Mouse (Mus musculus) liver, embryonic 11.5 days (tissue): ENCODE measurements at regions not wholly inside any gene's neighbourhood (a gene's known extent, or its start where the extent isn't known, plus 50 kb on each side); places are given as distances from the start of the nearest gene placed in this dataset.

Experiments
- ATAC-seq: fragments of 200-750 bp; cut with Nextera tagmentation; replicated peaks from 2 replicates; pipeline ENCODE4 v1.8.0; 2017; ENCODE audit warnings: moderate number of reproducible peaks, mild to moderate bottlenecking, moderate TSS enrichment, moderate library complexity; ENCODE audit not compliant: low FRiP score
- DNase-seq: peaks from one replicate; pipeline ENCODE4 v3.0.0-alpha.2; 2017; ENCODE audit warnings: low spot score
- H3K27ac ChIP-seq: fragments of 300-500 bp; sonication (generic); 2 replicates; pipeline ENCODE4 v1.5.1; 2014; ENCODE audit warnings: mild to moderate bottlenecking, low read depth, low read length, control low read depth
- H3K27me3 ChIP-seq: fragments of 300-500 bp; sonication (generic); replicated peaks from 2 replicates; pipeline ENCODE4 v1.6.1; 2014; ENCODE audit warnings: low read length, mixed read lengths; ENCODE audit not compliant: control insufficient read depth, insufficient read depth
- H3K36me3 ChIP-seq: fragments of 300-500 bp; sonication (generic); 2 replicates; pipeline ENCODE4 v1.6.1; 2014; ENCODE audit warnings: mild to moderate bottlenecking, low read length, moderate library complexity, mixed read lengths; ENCODE audit not compliant: control insufficient read depth, insufficient read depth
- H3K4me1 ChIP-seq: fragments of 300-500 bp; sonication (generic); replicated peaks from 2 replicates; pipeline ENCODE4 v1.6.1; 2014; ENCODE audit warnings: low read length, mixed read lengths; ENCODE audit not compliant: control insufficient read depth, insufficient read depth
- H3K4me2 ChIP-seq: fragments of 300-500 bp; sonication (generic); 2 replicates; pipeline ENCODE4 v1.6.1; 2014; ENCODE audit warnings: mild to moderate bottlenecking, control low read depth, moderate library complexity
- H3K4me3 ChIP-seq: fragments of 300-500 bp; sonication (generic); 2 replicates; pipeline ENCODE4 v1.5.1; 2014; ENCODE audit warnings: low read depth, low read length, control low read depth
- H3K9ac ChIP-seq: fragments of 300-500 bp; sonication (generic); 2 replicates; pipeline ENCODE4 v1.6.1; 2014; ENCODE audit warnings: low read depth, low read length, control low read depth
- H3K9me3 ChIP-seq: fragments of 300-500 bp; sonication (generic); 2 replicates; pipeline ENCODE4 v1.6.1; 2016; ENCODE audit warnings: low read length, inconsistent platforms, mixed read lengths; ENCODE audit not compliant: control insufficient read depth
- WGBS: fragments of 180-500 bp; shearing (Covaris S2); extraction: QIAGEN DNeasy Blood & Tissue Kit; methylation state at CpG from one replicate; pipeline ENCODE4 v1.1.7; 2014; 5-methylcytosine and 5-hydroxymethylcytosine counted together

GRCm38 (mm10) chr17:81319605-81320004 is 122.0 kb upstream of the Gm11096 start:
- H3K4me1 ChIP-seq: no peaks in the 10 kb centered on the region
- WGBS: 90% methylated on average over 2 of the region's 2 CpGs
- H3K36me3 ChIP-seq: no peaks in the 10 kb centered on the region
- H3K27ac ChIP-seq: no peak overlapping the region
- no peak for ATAC-seq
- no peaks in the 10 kb centered on the region for H3K9me3 ChIP-seq
- H3K4me2 ChIP-seq: no peak overlapping the region
- H3K27me3 ChIP-seq: no peaks in the 10 kb centered on the region
- H3K4me3 ChIP-seq: no peak overlapping the region
- DNase-seq: no peak
- H3K9ac ChIP-seq: no peak overlapping the region

GRCm38 (mm10) chr17:81316655-81317054 is 124.9 kb upstream of the Gm11096 start:
- Histone ChIP-seq H3K4me3 (no peak overlapping the region), H3K4me1 (no peaks in the 10 kb centered on the region), H3K27ac (no peak overlapping the region), H3K4me2 (no peak overlapping the region), H3K27me3 (no peaks in the 10 kb centered on the region), H3K9me3 (no peaks in the 10 kb centered on the region), H3K9ac (no peak overlapping the region), H3K36me3 (no peaks in the 10 kb centered on the region)
- ATAC-seq (no peak), DNase-seq (no peak)
- 76% methylated on average over 5 of the region's 5 CpGs for WGBS

- H3K36me3 ChIP-seq: no peaks in the 10 kb centered on the region
- no peak for DNase-seq
- no peak overlapping the region for H3K4me3 ChIP-seq
- H3K9me3 ChIP-seq: no peaks in the 10 kb centered on the region
- WGBS: 44% methylated on average over 2 of the region's 2 CpGs
- no peak overlapping the region for H3K9ac ChIP-seq
- no peaks in the 10 kb centered on the region for H3K27me3 ChIP-seq
- no peaks in the 10 kb centered on the region for H3K4me1 ChIP-seq
- no peak overlapping the region for H3K27ac ChIP-seq
- H3K4me2 ChIP-seq: no peak overlapping the region
- ATAC-seq: no peak
Measured at GRCm38 (mm10) chr17:81305880-81306279, 135.7 kb upstream of the Gm11096 start.

GRCm38 (mm10) chr17:81304574-81304973 is 137.0 kb upstream of the Gm11096 start:
- no peak overlapping the region for H3K4me2 ChIP-seq
- DNase-seq (no peak), ATAC-seq (peak; percentile 29; the same call in 1 of the 2 replicates)
- H3K4me3 ChIP-seq: no peak overlapping the region
- no peak overlapping the region for H3K27ac ChIP-seq
- H3K36me3 ChIP-seq: no peaks in the 10 kb centered on the region
- H3K4me1 ChIP-seq: no peaks in the 10 kb centered on the region
- 83% methylated on average over 1 of the region's 1 CpGs for WGBS
- H3K27me3 ChIP-seq: no peaks in the 10 kb centered on the region
- H3K9me3 ChIP-seq: no peaks in the 10 kb centered on the region
- no peak overlapping the region for H3K9ac ChIP-seq

- Histone ChIP-seq H3K9ac (no peak overlapping the region), H3K4me3 (no peak overlapping the region), H3K36me3 (no peaks in the 10 kb centered on the region), H3K27ac (no peak overlapping the region), H3K4me2 (no peak overlapping the region), H3K9me3 (no peaks in the 10 kb centered on the region), H3K4me1 (no peaks in the 10 kb centered on the region), H3K27me3 (no peaks in the 10 kb centered on the region)
- DNase-seq (no peak), ATAC-seq (no peak)
- WGBS: 85% methylated on average over 3 of the region's 3 CpGs
Measured at GRCm38 (mm10) chr17:81302490-81302889, 139.1 kb upstream of the Gm11096 start.

GRCm38 (mm10) chr17:81291829-81292228 is 149.7 kb upstream of the Gm11096 start:
- DNase-seq (no peak), ATAC-seq (no peak)
- Histone ChIP-seq H3K9me3 (no peaks in the 10 kb centered on the region), H3K4me2 (no peak overlapping the region), H3K27ac (no peak overlapping the region), H3K4me3 (no peak overlapping the region), H3K9ac (no peak overlapping the region), H3K4me1 (no peaks in the 10 kb centered on the region), H3K27me3 (no peaks in the 10 kb centered on the region), H3K36me3 (no peaks in the 10 kb centered on the region)
- 81% methylated on average over 2 of the region's 2 CpGs for WGBS

GRCm38 (mm10) chr17:81282543-81282942 is 159.0 kb upstream of the Gm11096 start:
- Histone ChIP-seq H3K4me2 (no peak overlapping the region), H3K36me3 (no peaks in the 10 kb centered on the region), H3K4me3 (no peak overlapping the region), H3K27ac (no peak overlapping the region), H3K9ac (no peak overlapping the region), H3K4me1 (no peaks in the 10 kb centered on the region), H3K27me3 (no peaks in the 10 kb centered on the region), H3K9me3 (no peaks in the 10 kb centered on the region)
- 78% methylated on average over 2 of the region's 2 CpGs for WGBS
- no peak for ATAC-seq
- DNase-seq: no peak

- Histone ChIP-seq H3K4me3 (no peak overlapping the region), H3K9me3 (no peaks in the 10 kb centered on the region), H3K27ac (no peak overlapping the region), H3K9ac (no peak overlapping the region), H3K36me3 (no peaks in the 10 kb centered on the region), H3K27me3 (no peaks in the 10 kb centered on the region), H3K4me2 (no peak overlapping the region), H3K4me1 (no peaks in the 10 kb centered on the region)
- 17% methylated on average over 1 of the region's 1 CpGs for WGBS
- ATAC-seq (no peak), DNase-seq (no peak)
Measured at GRCm38 (mm10) chr17:81270235-81270634, 171.3 kb upstream of the Gm11096 start.

- H3K4me2 ChIP-seq: no peak overlapping the region
- no peaks in the 10 kb centered on the region for H3K27me3 ChIP-seq
- ATAC-seq: no peak
- no peaks in the 10 kb centered on the region for H3K4me1 ChIP-seq
- no peak for DNase-seq
- no peak overlapping the region for H3K4me3 ChIP-seq
- no peak overlapping the region for H3K9ac ChIP-seq
- WGBS: 81% methylated on average over 1 of the region's 1 CpGs
- no peak overlapping the region for H3K27ac ChIP-seq
- no peaks in the 10 kb centered on the region for H3K36me3 ChIP-seq
- H3K9me3 ChIP-seq: no peaks in the 10 kb centered on the region
Measured at GRCm38 (mm10) chr17:81261957-81262356, 179.6 kb upstream of the Gm11096 start.
